Mouse (Mus musculus) ES-E14 (cell line): ENCODE measurements around the gene Fam180a.

ENCODE experiments used
- CHD2 ChIP-seq: IDR thresholded peaks from 2 replicates; pipeline ENCODE4 v1.6.1; 2014; ENCODE audit warnings: mild to moderate bottlenecking, low read depth, low read length, inconsistent platforms
- HCFC1 ChIP-seq: IDR thresholded peaks from 2 replicates; pipeline ENCODE4 v1.6.1; 2012; ENCODE audit warnings: low read length, inconsistent platforms, borderline replicate concordance; ENCODE audit not compliant: insufficient read depth
- MAFK ChIP-seq: IDR thresholded peaks from 2 replicates; pipeline ENCODE4 v1.6.1; 2014; ENCODE audit warnings: mild to moderate bottlenecking, low read depth, low read length, inconsistent platforms; ENCODE audit not compliant: insufficient read depth
- ZC3H11A ChIP-seq: IDR thresholded peaks from 2 replicates; pipeline ENCODE4 v1.6.1; 2012; ENCODE audit warnings: low read depth, mild to moderate bottlenecking, inconsistent platforms, low read length, borderline replicate concordance
- ZNF384 ChIP-seq: IDR thresholded peaks from 2 replicates; pipeline ENCODE4 v1.6.1; 2012; ENCODE audit warnings: low read depth, low read length, inconsistent platforms

GRCm38 (mm10) chr6:35271868-35272765 lies 53.8 kb downstream of the Fam180a start:
- TF ChIP-seq ZNF384 (no peak), ZC3H11A (no peak), CHD2 (no peak), HCFC1 (no peak), MAFK (no peak)
